Mouse (Mus musculus): ENCODE measurements at regions not wholly inside any gene's neighbourhood (a gene's known extent, or its start where the extent isn't known, plus 50 kb on each side); places are given as distances from the start of the nearest gene placed in this dataset.
"Not testable (repeated sequence)": the region's sequence is repeated elsewhere in the genome, so short reads cannot be mapped to it uniquely, and the experiment has no call there.

GRCm38 (mm10) chr3:81742124-81742523, 190.3 kb upstream of the Ctso start:
- DNase-seq (ENCODE audit: low spot score) = no peak

- no peak for DNase-seq (ENCODE audit: low spot score)
These were observed 182.2 kb upstream of the Ctso start for GRCm38 (mm10) chr3:81750164-81750563.

GRCm38 (mm10) chr3:81752955-81753354, 179.4 kb upstream of the Ctso start:
- DNase-seq (ENCODE audit: low spot score) = no peak

- DNase-seq (ENCODE audit: low spot score) = no peak
These were observed 172.0 kb upstream of the Ctso start for GRCm38 (mm10) chr3:81760383-81760782.

GRCm38 (mm10) chr3:81760914-81761313, 171.5 kb upstream of the Ctso start:
- DNase-seq (ENCODE audit: low spot score) = no peak

- no peak for DNase-seq (ENCODE audit: low spot score)
These were observed 160.6 kb upstream of the Ctso start for GRCm38 (mm10) chr3:81771812-81772211.

- no peak for DNase-seq (ENCODE audit: low spot score)
These were observed 159.4 kb upstream of the Ctso start for GRCm38 (mm10) chr3:81773012-81773411.

- no peak for DNase-seq (ENCODE audit: low spot score)
These were observed 150.3 kb upstream of the Ctso start for GRCm38 (mm10) chr3:81782081-81782480.

- peak; percentile 3 for DNase-seq (ENCODE audit: low spot score)
These were observed 149.4 kb upstream of the Ctso start for GRCm38 (mm10) chr3:81782921-81783541.

GRCm38 (mm10) chr3:81788915-81789314, 143.5 kb upstream of the Ctso start:
- no peak for DNase-seq (ENCODE audit: low spot score)

GRCm38 (mm10) chr3:81789664-81790063, 142.7 kb upstream of the Ctso start:
- no peak for DNase-seq (ENCODE audit: low spot score)

- DNase-seq (ENCODE audit: low spot score) = no peak
These were observed 130.3 kb upstream of the Ctso start for GRCm38 (mm10) chr3:81802096-81802495.

GRCm38 (mm10) chr3:81805745-81806144, 126.7 kb upstream of the Ctso start:
- DNase-seq (ENCODE audit: low spot score) = no peak

GRCm38 (mm10) chr3:81809604-81810003, 122.8 kb upstream of the Ctso start:
- no peak for DNase-seq (ENCODE audit: low spot score)

- DNase-seq (ENCODE audit: low spot score) = no peak
These were observed 112.1 kb upstream of the Ctso start for GRCm38 (mm10) chr3:81820304-81820703.

GRCm38 (mm10) chr3:81829525-81829924, 102.9 kb upstream of the Ctso start:
- no peak for DNase-seq (ENCODE audit: low spot score)

GRCm38 (mm10) chr3:81829966-81830599, 102.3 kb upstream of the Ctso start:
- DNase-seq (ENCODE audit: low spot score) = no peak

- DNase-seq (ENCODE audit: low spot score) = peak; percentile 3
These were observed 96.8 kb upstream of the Ctso start for GRCm38 (mm10) chr3:81835380-81836157.

GRCm38 (mm10) chr3:81836478-81836877, 95.9 kb upstream of the Ctso start:
- no peak for DNase-seq (ENCODE audit: low spot score)

- not testable (repeated sequence) for DNase-seq (ENCODE audit: low spot score)
These were observed 94.3 kb upstream of the Ctso start for GRCm38 (mm10) chr3:81838121-81838520.

GRCm38 (mm10) chr3:81864487-81864886, 67.9 kb upstream of the Ctso start:
- no peak for DNase-seq (ENCODE audit: low spot score)
